Mouse (Mus musculus): ENCODE data around the gene Kalrn.

Gene Kalrn

GRCm38 (mm10) chr16:34080818-34081217 is 492.5 kb downstream of the Kalrn start:
- in situ Hi-C loops (cut with MseI, MboI) = no loop called here

GRCm38 (mm10) chr16:34079511-34079910 is 493.8 kb downstream of the Kalrn start:
- in situ Hi-C loops (cut with MseI, MboI) = no loop called here

GRCm38 (mm10) chr16:34078732-34079131 is 494.6 kb downstream of the Kalrn start:
- in situ Hi-C loops (cut with MseI, MboI) = no loop called here

- in situ Hi-C loops (cut with MseI, MboI) = no loop called here
These were observed 497.2 kb downstream of the Kalrn start for GRCm38 (mm10) chr16:34076101-34076500.

- in situ Hi-C loops (cut with MseI, MboI) = no loop called here
These were observed 499.4 kb downstream of the Kalrn start for GRCm38 (mm10) chr16:34073930-34074329.

GRCm38 (mm10) chr16:34072136-34072535 is 501.2 kb downstream of the Kalrn start:
- in situ Hi-C loops (cut with MseI, MboI) = no loop called here

GRCm38 (mm10) chr16:34071223-34071825 is 502.0 kb downstream of the Kalrn start:
- in situ Hi-C loops (cut with MseI, MboI) = no loop called here

- in situ Hi-C loops (cut with MseI, MboI) = no loop called here
These were observed 503.9 kb downstream of the Kalrn start for GRCm38 (mm10) chr16:34069481-34069880.

- in situ Hi-C loops (cut with MseI, MboI) = no loop called here
These were observed 506.4 kb downstream of the Kalrn start for GRCm38 (mm10) chr16:34066922-34067321.

GRCm38 (mm10) chr16:34066376-34066775 is 507.0 kb downstream of the Kalrn start:
- in situ Hi-C loops (cut with MseI, MboI) = no loop called here

- in situ Hi-C loops (cut with MseI, MboI) = no loop called here
These were observed 510.0 kb downstream of the Kalrn start for GRCm38 (mm10) chr16:34063313-34063712.

- in situ Hi-C loops (cut with MseI, MboI) = no loop called here
These were observed 511.7 kb downstream of the Kalrn start for GRCm38 (mm10) chr16:34061661-34062060.

- in situ Hi-C loops (cut with MseI, MboI) = no loop called here
These were observed 514.7 kb downstream of the Kalrn start for GRCm38 (mm10) chr16:34058611-34059010.

- in situ Hi-C loops (cut with MseI, MboI) = no loop called here
These were observed 515.9 kb downstream of the Kalrn start for GRCm38 (mm10) chr16:34057464-34057863.

GRCm38 (mm10) chr16:34056418-34057111 is 516.8 kb downstream of the Kalrn start:
- in situ Hi-C loops (cut with MseI, MboI) = no loop called here

- in situ Hi-C loops (cut with MseI, MboI) = no loop called here
These were observed 523.2 kb downstream of the Kalrn start for GRCm38 (mm10) chr16:34050090-34050489.

- in situ Hi-C loops (cut with MseI, MboI) = no loop called here
These were observed 524.0 kb downstream of the Kalrn start for GRCm38 (mm10) chr16:34049361-34049760.

- in situ Hi-C loops (cut with MseI, MboI) = no loop called here
These were observed 525.1 kb downstream of the Kalrn start for GRCm38 (mm10) chr16:34048232-34048631.

- in situ Hi-C loops (cut with MseI, MboI) = no loop called here
These were observed 525.8 kb downstream of the Kalrn start for GRCm38 (mm10) chr16:34047543-34047942.

- in situ Hi-C loops (cut with MseI, MboI) = no loop called here
These were observed 526.3 kb downstream of the Kalrn start for GRCm38 (mm10) chr16:34047006-34047360.

GRCm38 (mm10) chr16:34046268-34047005 is 526.9 kb downstream of the Kalrn start:
- in situ Hi-C loops (cut with MseI, MboI) = no loop called here

- in situ Hi-C loops (cut with MseI, MboI) = no loop called here
These were observed 528.8 kb downstream of the Kalrn start for GRCm38 (mm10) chr16:34044539-34044938.

All from mouse trophoblast stem cell (cell line).